Mouse (Mus musculus) cortical plate, adult 2 months (tissue): ENCODE data around the gene Nr2f1.

Experiments used
- CTCF ChIP-seq: fragments of 200-500 bp; IDR thresholded peaks from 2 replicates; pipeline ENCODE4 v1.5.1; 2011; ENCODE audit warnings: mild to moderate bottlenecking, control low read depth, low read length; ENCODE audit not compliant: insufficient read depth; ENCODE audit errors: extremely low read depth
- POLR2A ChIP-seq: fragments of 200-500 bp; IDR thresholded peaks from 2 replicates; pipeline ENCODE4 v1.6.1; 2011; ENCODE audit warnings: mild to moderate bottlenecking, low read length, control low read depth; ENCODE audit not compliant: insufficient read depth; ENCODE audit errors: extremely low read depth

GRCm38 (mm10) chr13:78171320-78171719 lies 28.2 kb downstream of the Nr2f1 start:
- TF ChIP-seq CTCF (no peak), POLR2A (no peak)
